In the genomic region with DNA sequence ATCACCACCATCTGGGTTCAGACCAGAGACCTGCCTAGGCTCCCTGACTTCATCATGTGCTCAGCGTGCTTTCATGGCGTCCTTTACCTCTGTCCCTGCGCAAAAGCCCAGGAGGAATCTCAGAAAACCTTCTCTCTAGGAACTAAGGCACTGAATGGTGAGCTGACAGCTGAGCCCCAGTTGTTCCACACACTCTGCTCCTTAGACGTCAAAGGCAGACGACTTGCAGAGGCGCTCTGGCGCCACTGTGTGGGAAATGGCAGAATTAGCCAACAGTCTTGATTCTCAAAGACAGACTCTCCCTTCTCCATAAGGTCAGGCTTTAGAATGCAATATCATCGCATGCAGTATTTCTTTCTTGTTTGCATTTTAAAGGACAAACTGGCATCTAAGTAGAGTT, we compare ENCODE assay signal across 8 mouse cellular contexts. TPM values are rescaled to one million over a fixed set of nuclear protein-coding genes. Genes with fewer than 3 reads are reported as not detected.
DNase-seq lines count a peak whose midpoint lies in the region; ATAC-seq lines count a peak whose summit lies in the region.

No protein-coding gene starts in this region.

- intact Hi-C loops in heart, postnatal 14 days (cut with DNase I): loop anchor here (1.0 to 5.0 kb wide), 2 partner anchors 37 to 199 kb away; no protein-coding TSS in a partner anchor

- DNase-seq in 416B (ENCODE audit: low read depth) (peak; percentile 74), MEL-GATA-1-ER (ENCODE audit: extremely low read depth, low read depth) (peak; percentile 60)
- DNase-seq in embryo, embryonic 11.5 days (ENCODE audit: low read depth, low spot score): peak; percentile 56
- DNase-seq in heart, postnatal 14 days: peak; percentile 61 to 66
- DNase-seq in kidney, postnatal 36 days: peak; percentile 64 to 87
- peak; percentile 42 to 50 for DNase-seq in lung, adult 18-20 months
- peak; percentile 67 for DNase-seq in thymus, postnatal 14 days

- peak; percentile 61 for ATAC-seq in neutrophil, adult 5-6 weeks (ENCODE audit: extremely low read depth, insufficient number of reproducible peaks, low FRiP score, poor library complexity, severe bottlenecking)

RNA-seq across cellular contexts. Expression of gene Svbp, which starts 9.6 kb away (rescaled TPM):
- total RNA-seq in heart, postnatal 14 days (2021): 10 to 100 TPM; 22.1 to 24.5 TPM
- 50.2 and 63.6 TPM in 2 replicates for total RNA-seq in neutrophil, adult 5-6 weeks (2017)

RNA-seq across cellular contexts. Expression of gene Tmem269, which starts 13.3 kb away (rescaled TPM):
- not detected for total RNA-seq in heart, postnatal 14 days (2021)
- not detected in 2 replicates for total RNA-seq in neutrophil, adult 5-6 weeks (2017)

RNA-seq across cellular contexts. Expression of gene Ermap, which starts 14.9 kb away (rescaled TPM):
- total RNA-seq in heart, postnatal 14 days (2021): under 1 TPM; 0.05 to 0.24 TPM
- 0.12 and 0.49 TPM in 2 replicates for total RNA-seq in neutrophil, adult 5-6 weeks (2017)

RNA-seq across cellular contexts. Expression of gene AU022252, which starts 27.8 kb away (rescaled TPM):
- 10 to 100 TPM; 21.1 to 23.4 TPM for total RNA-seq in heart, postnatal 14 days (2021)
- total RNA-seq in neutrophil, adult 5-6 weeks (2017): 5.9 and 8.1 TPM in 2 replicates

RNA-seq across cellular contexts. Expression of gene P3h1, which starts 28.0 kb away (rescaled TPM):
- 10 to 100 TPM; 18.1 to 19.5 TPM for total RNA-seq in heart, postnatal 14 days (2021)
- total RNA-seq in neutrophil, adult 5-6 weeks (2017): 1.9 and 3.7 TPM in 2 replicates

Comparison
In these comparisons a context has a peak if more than half of its experiments do, and no peak if none do; other contexts are left out.
1. Peak in every context shown above with its lines: DNase-seq and ATAC-seq.